Mouse (Mus musculus): ENCODE results near the gene Ctsz. TPM values are rescaled to one million over a fixed set of nuclear protein-coding genes. Genes with fewer than 3 reads are reported as not detected.

The Ctsz gene
- total RNA-seq, 2 experiments from 2014 or later, result 190 to 339 TPM

DNA sequence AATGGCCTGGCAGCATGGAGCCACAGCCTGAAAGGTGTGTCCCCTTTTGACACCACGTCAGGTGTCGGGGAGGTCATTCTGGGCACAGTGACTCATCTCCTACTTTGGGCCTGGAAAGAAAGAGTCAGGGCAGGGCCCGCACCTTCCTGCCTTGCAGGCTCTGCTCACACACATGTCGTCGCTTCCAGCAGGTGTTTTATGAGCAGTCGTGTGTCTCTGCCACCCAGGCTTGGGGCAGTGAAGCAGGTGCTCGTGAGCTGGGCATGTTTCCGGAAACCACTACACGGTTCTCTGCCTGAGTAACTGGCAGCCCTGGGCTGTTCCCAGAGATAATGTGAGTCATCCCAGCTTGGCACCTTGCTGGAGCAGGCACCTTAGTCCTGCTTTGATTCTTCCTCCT, 3.6 kb upstream of the Ctsz start:
- no peak for ATAC-seq (replicated peaks; ENCODE audit: poor library complexity)

DNA sequence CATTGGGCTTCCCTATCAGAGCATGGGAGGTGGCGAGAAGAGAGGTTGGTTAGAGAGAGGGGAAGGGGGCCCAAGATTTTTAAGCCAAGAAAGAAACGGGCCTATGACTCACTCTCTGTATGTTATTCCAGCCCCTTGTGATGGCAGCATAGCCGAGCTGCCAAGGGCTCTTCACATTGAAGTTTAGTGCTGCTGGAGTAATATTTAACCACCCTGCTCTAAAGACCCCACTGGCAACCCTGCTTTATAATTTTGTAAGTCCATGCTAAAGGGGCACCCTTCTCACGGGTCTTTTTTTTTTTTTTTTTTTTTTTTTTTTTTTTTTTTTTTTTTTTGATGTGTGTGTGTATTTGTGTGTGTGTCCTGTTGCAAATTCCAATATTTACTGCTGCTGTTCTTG, 3.1 kb upstream of the Ctsz start:
- no peak for ATAC-seq (replicated peaks; ENCODE audit: poor library complexity)

DNA sequence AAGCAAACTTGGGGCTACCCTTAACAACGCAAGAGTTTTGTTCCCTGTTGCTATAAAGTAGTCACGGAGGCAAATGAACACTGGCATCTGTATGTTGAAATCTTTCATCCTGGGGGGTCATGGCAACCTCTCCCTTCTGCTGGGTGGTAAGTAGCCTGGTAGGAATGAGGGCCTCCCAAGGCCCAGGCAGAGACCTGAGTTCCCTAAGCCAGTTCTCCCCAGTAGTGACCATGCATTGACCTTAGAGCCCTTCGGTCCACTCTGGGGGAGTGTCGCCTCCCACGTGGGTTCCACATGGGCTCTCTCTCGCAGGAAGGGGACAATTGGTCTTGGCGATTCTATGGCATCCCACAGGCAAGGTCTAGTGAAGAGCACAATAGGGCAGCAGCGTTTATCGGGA, 1.1 kb upstream of the Ctsz start:
- ATAC-seq (replicated peaks; ENCODE audit: poor library complexity), result 0 out of 2 replicates have a peak, but pooled peaks have one; percentile 0

DNA sequence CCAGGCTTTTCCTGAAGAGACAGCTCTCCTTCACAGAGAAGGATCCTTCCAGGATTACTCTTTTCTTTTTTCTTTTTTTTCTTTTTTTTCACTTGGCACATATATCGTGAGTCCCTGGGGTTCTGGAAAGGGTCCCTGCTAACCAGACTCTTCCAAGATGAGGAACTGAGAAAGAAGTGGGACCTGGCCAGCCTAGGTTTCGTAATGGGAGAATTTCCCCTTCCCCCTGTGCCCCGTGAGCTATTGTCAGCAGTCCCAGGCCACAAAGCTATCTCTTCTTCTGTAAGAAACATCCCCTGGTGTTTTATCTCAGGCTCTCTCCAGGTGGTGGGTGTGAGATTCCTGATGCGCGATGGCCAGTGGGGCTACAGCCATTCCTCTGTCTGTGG, 605 bp upstream of the Ctsz start:
- ATAC-seq (replicated peaks; ENCODE audit: poor library complexity), result peak; percentile 36

DNA sequence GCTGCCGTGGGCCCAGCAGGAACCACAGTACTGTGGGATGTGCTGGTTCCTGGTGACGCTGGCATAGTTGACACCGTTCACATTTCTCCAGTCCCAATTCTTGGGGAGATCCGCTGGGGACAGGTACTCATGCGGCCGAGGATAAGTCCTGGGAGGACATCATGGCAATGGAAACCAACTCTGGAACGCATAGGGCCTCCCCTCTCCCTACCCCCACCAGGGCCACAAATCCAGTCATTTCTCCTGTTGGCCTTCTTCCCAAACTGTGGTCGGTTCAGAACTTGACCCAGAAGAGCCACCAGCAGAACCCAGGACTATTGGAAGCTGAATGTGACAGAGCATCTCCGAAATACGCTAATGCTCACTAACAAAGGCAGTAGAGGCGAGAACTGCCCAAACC, 658 bp downstream of the Ctsz start:
- no peak for ATAC-seq (replicated peaks; ENCODE audit: poor library complexity)

DNA sequence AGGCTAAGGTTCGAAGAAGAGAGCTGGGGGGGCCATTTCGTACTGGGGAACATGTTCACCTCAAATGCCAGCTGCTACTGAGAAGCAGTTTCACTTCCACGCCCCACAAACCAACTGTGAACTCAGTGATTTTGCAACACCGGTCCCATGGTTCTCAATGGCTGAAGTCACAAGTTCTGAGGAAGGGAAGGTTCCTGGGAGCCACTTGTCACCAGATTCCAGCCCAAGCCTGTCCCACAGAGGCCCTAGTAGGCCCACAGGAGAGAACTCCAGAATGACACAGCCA, 1.2 kb downstream of the Ctsz start:
- ATAC-seq (replicated peaks; ENCODE audit: poor library complexity), result peak; percentile 47

DNA sequence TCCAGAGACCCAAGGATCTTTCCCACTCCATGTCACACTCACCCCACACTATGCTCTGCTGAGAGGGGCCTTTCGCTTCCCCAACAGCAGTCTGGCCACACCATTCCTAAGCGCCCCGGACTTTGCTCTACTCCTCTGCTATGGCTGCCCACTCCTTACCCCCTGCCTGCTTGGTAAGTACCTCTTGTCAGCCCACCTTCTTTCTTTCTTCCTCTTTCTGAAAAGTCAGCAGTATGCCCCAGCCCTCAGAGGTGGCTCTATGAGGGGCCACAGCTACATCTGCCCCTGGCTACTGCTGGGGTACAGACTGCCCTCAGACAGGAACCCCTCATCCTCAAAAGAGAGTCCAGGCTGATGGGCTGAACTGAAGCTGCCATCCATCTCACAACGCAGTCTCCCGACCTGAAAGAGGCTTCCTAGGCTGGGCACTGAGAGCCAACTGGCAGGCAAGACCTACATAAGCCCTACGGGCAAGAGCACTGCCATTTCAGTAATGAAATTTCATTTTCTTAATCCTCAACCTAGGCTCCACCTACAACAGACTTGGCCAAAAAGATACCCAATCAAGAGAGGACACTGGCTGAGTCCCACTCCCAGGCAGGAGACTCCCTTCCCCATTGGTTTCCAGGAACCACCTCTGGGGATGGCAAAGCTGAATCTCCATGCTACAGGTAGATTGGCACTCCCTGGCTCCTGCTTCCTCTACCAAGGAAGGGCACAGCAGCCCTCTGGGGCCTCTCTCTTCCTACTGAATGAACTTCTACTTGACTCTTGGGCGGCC, 1.7 kb downstream of the Ctsz start:
- peak; percentile 14 for ATAC-seq (replicated peaks; ENCODE audit: poor library complexity)

DNA sequence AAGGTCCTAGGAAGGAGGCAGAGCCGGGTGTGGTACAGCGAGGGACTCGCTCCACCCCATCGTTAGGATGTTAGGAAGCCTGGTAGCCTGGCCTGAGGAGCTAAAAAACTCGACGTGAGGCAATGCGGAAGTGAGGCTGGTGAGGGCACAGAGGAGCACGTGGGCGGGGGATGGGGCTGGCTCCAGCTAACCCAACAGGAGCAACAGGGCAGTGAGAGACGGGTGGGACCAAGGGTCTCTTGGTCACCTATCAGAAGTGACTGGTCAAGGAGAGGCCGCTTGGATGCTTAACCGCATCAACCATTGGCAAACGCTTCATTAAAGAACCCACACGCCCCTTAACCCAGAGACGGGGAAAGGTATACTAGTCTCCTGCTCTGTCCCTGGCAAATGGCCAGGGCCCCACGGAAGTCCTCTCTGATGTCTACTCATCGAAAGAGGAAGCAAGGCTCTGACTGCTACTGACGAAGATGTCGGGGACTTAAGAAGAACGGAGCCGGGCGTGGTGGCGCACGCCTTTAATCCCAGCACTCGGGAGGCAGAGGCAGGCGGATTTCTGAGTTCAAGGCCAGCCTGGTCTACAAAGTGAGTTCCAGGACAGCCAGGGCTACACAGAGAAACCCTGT, 2.6 kb downstream of the Ctsz start:
- ATAC-seq (replicated peaks; ENCODE audit: poor library complexity), result peak; percentile 17

DNA sequence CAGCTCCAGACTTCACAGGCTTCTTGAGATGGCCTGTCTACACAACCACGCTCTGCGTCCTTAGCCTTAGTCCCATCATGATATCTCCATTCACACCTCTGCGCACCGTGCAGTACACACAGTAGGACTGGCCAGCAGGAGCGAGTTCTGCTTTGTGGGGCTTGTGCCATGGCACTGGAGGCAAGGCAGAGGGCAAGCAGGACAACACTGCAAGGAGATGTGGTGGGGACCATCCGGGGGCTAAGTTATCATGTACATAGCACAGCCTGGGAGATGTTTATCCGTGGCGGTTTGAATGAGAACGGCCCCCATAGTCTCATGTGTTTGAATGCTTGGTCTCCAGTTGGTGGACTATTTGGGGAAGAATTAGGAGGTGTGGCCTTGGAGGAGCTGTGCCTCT, 3.9 kb downstream of the Ctsz start:
- no peak for ATAC-seq (replicated peaks; ENCODE audit: poor library complexity)

DNA sequence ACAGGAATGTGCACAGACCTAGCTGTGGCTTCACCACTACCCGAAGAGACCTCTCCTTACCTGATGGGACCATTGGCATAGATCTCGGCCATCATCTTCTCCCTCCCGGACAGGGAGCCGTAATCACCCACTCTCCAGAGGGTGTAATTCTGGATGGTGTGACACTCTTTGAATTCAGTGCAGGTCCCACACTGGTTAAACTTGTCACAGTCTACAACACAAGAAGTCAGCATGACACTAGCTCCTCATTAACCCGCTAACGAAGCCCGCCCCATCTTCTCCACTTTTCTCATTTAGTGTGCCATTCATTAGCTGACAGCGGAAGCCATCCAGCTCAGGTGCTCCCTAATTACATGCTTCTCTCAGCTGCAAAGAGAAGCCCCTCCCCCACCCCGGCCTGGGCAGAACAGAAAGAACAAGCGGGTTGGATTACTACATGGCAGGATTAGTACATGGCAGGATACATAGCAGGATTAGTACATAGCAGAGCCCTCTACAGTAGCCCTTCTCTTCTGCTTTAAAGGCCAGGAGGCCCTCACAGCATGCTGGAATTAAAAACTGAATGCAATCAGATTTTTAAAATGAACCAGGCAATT, 9.7 kb downstream of the Ctsz start:
- ATAC-seq (replicated peaks; ENCODE audit: poor library complexity), result no peak

DNA sequence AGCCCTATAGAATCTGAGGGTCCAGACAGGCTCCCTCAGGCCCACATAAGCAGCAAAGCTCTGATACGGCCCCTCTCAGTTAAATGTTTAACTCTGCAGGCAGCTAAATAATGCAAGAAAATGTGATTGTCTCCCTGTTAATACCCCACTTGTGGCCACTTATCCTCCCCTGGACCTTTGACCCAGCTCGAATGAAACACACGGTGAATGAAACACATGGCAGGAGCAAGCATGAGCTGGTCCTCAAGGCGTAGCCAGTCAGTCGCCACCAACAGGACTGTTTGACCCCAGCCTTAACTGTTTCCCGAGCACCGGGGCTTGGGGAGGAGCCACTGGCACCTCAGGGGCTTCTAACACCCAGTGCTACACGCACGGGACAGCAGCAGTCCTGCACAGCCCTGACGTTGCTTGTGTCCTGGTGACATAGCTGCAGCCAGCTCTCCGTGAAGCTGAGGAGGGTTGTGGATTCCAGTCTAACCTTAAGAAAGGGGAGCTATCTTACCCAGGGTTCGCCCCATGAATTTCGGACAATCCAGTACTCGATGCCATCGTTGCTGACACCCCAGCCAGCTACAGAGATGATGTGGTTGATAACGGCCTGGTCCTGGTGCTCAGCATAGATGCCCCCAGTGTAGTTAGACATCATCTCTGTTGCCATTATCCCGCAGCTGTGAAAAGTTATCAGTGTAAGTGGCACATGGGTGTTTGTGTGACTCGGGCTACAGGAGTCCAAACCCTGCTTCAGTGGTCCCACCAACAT, 10.6 kb downstream of the Ctsz start:
- ATAC-seq (replicated peaks; ENCODE audit: poor library complexity), result no peak

DNA sequence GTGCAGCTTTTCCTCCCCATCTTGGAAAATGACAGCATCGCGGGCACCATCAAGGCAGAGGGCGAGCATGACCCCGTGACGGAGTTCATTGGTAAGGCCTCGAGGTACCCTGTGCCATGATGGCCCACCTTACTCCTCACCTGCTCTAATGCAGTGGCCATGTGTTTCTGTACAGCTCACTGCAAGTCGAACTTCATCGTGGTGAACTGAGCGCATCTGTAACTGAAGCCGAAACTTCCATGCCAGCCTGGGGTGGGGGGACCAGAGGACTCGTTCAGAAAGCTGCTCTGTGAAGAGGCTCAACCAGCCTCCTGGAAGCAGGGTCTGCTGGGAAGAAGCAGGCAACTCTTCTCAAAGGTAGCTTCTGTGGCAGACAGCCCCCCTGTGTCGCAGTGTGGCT, 12.0 kb downstream of the Ctsz start:
- no peak for ATAC-seq (replicated peaks; ENCODE audit: poor library complexity)

DNA sequence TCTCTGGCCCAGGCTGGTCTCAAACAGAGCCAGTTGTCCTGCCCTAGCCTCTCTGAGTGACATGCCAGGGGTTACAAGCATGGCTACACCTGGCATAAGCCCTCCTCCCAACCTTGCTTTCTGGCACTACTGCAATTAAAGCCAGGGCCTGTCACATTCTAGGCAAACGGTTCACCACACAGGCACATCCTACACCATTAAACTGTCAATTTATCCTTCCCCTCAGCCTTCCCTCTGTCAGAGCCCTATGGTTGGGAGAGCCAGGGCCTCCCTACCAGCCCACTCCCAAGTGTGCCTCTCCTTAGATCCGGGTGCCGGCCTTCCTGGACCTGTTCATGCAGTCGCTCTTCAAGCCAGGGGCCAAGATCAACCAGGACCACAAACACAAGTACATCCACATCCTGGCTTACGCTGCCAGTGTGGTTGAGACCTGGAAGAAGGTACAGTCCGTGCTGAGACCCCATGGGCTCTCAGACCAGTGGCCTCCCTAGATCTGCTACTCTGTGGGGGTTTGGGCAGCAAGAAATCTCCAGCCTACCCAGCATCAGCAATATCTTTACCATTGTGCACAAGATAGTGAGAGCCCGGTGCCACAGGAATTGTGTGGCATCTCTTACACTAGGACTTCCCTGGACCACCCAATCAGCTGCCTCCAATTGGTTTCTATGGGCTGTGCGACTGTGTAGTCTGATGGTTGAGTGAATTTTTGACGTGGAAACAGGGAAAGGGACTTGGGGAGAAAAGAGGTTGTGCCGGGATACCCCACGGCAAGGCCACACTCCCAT, 14.3 kb downstream of the Ctsz start:
- no peak for ATAC-seq (replicated peaks; ENCODE audit: poor library complexity)

DNA sequence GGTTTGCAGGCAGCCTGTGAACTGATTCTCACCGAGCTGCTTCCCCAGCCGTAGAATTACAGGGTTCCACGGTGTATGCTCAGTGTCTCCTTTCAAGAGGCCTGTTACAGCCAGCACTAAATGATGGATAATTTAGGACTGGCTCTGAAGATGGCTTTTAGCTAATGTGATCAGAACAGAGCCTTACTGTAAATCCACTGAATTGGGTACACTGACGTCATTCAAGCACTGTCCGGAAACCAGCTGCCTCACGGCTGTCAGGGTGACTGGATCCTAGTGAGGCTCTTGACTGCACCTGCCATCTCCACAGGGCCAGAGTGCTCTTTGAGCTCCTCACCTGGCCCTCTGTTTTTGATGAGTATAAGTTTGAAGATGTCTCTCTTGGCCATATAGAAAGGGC, 17.7 kb downstream of the Ctsz start:
- no peak for ATAC-seq (replicated peaks; ENCODE audit: poor library complexity)

DNA sequence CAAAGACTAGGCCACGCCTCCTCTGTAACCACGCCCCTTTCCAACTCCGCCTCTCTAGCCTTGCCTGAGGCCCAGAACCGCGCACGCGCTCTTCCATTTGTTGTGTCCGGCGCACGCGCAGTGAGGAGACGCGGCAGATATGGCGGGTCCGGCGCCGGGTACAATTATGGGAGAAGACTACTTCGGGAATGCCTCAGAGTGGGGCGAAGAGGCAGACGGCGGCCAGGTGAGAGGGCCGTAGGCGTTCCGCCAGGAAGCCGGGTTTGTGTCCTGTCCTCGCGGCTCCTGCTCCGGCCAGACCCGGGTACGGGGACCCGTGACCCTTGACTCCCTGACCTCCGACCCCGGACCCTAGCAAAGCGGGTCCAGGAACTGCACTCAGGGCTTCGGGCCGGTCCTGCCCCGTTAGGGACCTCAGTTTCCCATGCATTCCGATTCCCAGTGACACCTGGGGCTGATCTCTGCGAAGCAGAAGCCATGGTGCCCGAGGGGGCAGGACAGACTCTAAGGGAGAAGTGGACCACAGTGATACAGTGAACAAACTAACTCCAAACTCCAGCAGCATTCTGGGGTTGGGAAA, 23.0 kb downstream of the Ctsz start, which contains the start of gene Nelfcd:
Nelfcd (plus strand) TSS at position 74 of the 580 bp plus-strand sequence.
- ATAC-seq (replicated peaks; ENCODE audit: poor library complexity), result peak; percentile 96

DNA sequence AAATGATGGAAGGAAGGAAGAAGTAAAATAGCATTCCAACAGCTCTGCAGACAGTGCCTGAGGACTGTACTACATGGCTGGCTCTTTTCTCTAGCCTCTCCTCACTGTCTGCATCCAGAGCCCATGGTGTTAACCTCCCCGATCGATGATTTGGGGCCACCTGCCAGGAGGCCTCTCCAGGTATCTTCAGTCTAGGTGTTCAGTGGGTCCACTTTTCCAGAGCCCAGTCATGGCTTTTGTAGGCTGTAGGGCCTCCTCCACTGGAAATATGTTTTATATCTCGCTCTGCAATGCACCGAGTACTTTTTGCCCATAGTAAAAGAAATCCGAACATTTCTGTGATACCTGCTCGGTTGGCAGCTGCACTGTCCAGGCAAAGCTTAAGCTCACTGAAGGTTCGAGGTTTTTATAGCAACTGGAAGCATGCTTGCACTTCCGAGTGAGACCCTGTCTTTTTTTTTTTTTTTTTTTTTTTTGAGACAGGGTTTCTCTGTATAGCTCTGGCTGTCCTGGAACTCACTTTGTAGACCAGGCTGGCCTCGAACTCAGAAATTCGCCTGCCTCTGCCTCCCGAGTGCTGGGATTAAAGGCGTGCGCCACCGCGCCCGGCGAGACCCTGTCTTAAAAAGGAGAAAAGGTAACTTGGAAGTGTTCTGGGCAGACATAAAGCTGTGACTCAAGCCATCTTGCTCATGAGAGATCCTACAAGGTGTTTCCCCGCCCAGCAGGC, 23.7 kb downstream of the Ctsz start:
- no peak for ATAC-seq (replicated peaks; ENCODE audit: poor library complexity)

DNA sequence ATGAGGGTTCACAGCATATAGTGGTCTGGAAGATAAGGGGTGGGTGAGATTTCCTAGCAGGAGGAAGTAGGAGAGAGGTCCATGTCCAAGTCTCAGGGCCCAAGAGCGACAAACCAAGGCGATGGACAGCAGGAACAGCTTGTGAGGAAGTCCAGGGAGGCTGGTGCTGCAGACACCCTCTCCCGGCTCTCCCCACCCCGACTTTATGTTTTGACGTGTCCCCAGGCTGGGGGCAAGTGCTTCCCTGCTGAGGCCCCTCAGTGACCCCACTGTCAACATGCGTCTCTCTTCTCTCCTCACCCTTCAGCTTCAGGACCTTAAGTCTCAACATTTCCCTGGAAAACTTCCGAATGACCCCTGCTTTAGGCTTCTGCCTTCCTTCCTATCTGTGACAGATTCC, 25.7 kb downstream of the Ctsz start:
- no peak for ATAC-seq (replicated peaks; ENCODE audit: poor library complexity)

DNA sequence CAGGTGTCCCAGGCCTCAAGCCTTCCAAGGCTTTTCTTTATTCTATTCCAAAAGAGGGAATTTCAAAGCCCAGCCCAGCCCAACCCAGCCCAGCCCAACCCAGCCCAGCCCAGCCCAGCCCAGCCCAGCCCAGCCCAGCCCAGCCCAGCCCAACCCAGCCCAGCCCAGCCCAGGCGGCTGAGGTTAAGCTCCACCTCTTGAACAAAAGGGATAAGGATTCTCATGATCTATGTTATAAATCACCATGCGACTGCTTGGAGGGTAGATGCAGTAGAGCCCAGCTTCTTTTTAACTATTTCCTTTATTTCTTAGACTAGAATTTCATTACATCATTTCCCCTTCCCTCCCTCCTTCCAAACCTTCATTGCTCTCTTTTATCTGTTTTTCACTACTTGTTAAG, 28.6 kb downstream of the Ctsz start:
- ATAC-seq (replicated peaks; ENCODE audit: poor library complexity), result peak; percentile 81

DNA sequence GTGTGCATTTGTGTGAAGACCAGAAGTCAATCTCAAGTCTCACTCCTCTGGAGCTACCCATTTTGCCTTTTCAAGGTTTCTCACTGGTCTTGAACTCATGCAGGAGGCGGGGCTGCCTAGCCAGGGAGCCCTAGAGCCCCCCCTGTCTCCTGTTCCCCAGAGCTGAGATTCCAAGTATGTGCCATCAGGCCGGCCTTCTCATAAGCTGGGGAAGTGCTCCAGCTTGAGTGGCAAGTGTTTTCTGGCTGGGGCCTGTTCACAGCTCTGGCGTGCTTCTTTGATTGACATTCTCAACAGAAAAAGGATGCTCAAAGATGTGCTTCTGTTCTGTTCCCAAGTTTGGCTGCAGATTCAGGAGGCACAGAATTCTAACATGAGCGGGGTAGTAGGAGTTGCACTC, 38.4 kb downstream of the Ctsz start:
- ATAC-seq (replicated peaks; ENCODE audit: poor library complexity), result no peak

DNA sequence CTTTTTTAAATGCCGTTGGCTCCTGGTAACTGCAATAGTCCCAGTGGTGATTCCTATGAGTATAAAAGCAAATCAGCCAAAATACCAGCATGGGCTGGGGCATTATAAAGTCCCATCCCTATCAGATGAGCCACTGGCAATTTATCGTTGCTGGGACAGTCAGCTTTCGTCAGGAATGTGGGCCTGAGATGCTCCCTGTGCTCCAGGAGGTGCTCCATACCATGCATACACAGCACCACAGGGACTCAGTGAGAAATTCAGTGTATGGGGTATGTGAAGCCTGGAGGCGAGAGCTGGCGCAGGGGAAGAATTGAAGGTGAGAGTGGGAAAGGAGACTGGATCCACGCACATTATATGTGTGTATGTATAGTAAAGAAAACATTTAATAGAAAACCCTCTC, 41.0 kb downstream of the Ctsz start:
- ATAC-seq (replicated peaks; ENCODE audit: poor library complexity), result no peak

All from megakaryocyte progenitor cell, adult 5-6 weeks (primary cell).